ENCODE assay signal across 26 mouse cellular contexts in genomic region chr9:111854976-111855375, GRCm38 (mm10).
A peak's percentile ranks its signal among the peaks of the same experiment; 100 is the strongest.
DNase-seq lines count a peak whose midpoint lies in the region; ATAC-seq and TF ChIP-seq lines count a peak whose summit lies in the region.
"Had no signal": no experiment of that assay in that cellular context is flagged by ENCODE, and none has a peak within 500 bp of the region (broad histone marks: within the 10 kb centered on the region; RNA-seq: fewer than 3 reads in every experiment).

No protein-coding gene starts in this region.

- H3K9me3 ChIP-seq in forebrain, embryonic 14.5 days (replicated peaks; ENCODE audit: control insufficient read depth, low read length): no peaks in the 10 kb centered on the region
- no peaks in the 10 kb centered on the region for H3K9me3 ChIP-seq in forebrain, embryonic 10.5 days
- H3K9me3 ChIP-seq in hindbrain, embryonic 15.5 days: no peaks in the 10 kb centered on the region
- H3K9me3 ChIP-seq in hindbrain, embryonic 13.5 days: no peaks in the 10 kb centered on the region
- H3K9me3 ChIP-seq in midbrain, postnatal 0 days (ENCODE audit: low read length): no peaks in the 10 kb centered on the region
- H3K9me3 ChIP-seq in midbrain, embryonic 16.5 days (replicated peaks; ENCODE audit: control insufficient read depth, low read length, poor library complexity, severe bottlenecking): no peaks in the 10 kb centered on the region
- H3K9me3 ChIP-seq: embryonic facial prominence, embryonic 13.5 days; intestine, embryonic 15.5 days had no signal

- no peaks in the 10 kb centered on the region for H3K27me3 ChIP-seq in forebrain, embryonic 14.5 days (replicated peaks; ENCODE audit: control insufficient read depth, insufficient read depth, low read length)
- H3K27me3 ChIP-seq in forebrain, embryonic 10.5 days (ENCODE audit: poor library complexity, severe bottlenecking): no peaks in the 10 kb centered on the region
- no peaks in the 10 kb centered on the region for H3K27me3 ChIP-seq in hindbrain, embryonic 15.5 days
- H3K27me3 ChIP-seq in hindbrain, embryonic 13.5 days: no peaks in the 10 kb centered on the region
- H3K27me3 ChIP-seq in midbrain, postnatal 0 days (ENCODE audit: insufficient read depth, low read length): no peaks in the 10 kb centered on the region
- H3K27me3 ChIP-seq in midbrain, embryonic 16.5 days (ENCODE audit: control insufficient read depth, insufficient read depth, low read depth, low read length): no peaks in the 10 kb centered on the region
- H3K27me3 ChIP-seq: CH12.LX; embryonic facial prominence, embryonic 13.5 days; intestine, embryonic 15.5 days; Patski had no signal

- no peak overlapping the region for H3K9ac ChIP-seq in forebrain, embryonic 14.5 days (ENCODE audit: low read length)
- H3K9ac ChIP-seq in hindbrain, embryonic 15.5 days: no peak overlapping the region
- H3K9ac ChIP-seq in hindbrain, embryonic 13.5 days: no peak overlapping the region
- H3K9ac ChIP-seq in midbrain, postnatal 0 days (replicated peaks; ENCODE audit: low read length, poor library complexity, severe bottlenecking): no peak overlapping the region
- H3K9ac ChIP-seq in midbrain, embryonic 16.5 days (ENCODE audit: low read depth, low read length): no peak overlapping the region
- H3K9ac ChIP-seq: embryonic facial prominence, embryonic 13.5 days; hindbrain, embryonic 14.5 days; intestine, embryonic 15.5 days had no signal

- no peaks in the 10 kb centered on the region for H3K36me3 ChIP-seq in forebrain, embryonic 14.5 days (ENCODE audit: control insufficient read depth, insufficient read depth, low read length)
- no peaks in the 10 kb centered on the region for H3K36me3 ChIP-seq in forebrain, embryonic 10.5 days (replicated peaks)
- no peaks in the 10 kb centered on the region for H3K36me3 ChIP-seq in hindbrain, embryonic 15.5 days
- no peaks in the 10 kb centered on the region for H3K36me3 ChIP-seq in hindbrain, embryonic 13.5 days
- H3K36me3 ChIP-seq in midbrain, postnatal 0 days (ENCODE audit: insufficient read depth, low read length): no peaks in the 10 kb centered on the region
- no peaks in the 10 kb centered on the region for H3K36me3 ChIP-seq in midbrain, embryonic 16.5 days (ENCODE audit: control insufficient read depth, insufficient read depth, low read length)
- H3K36me3 ChIP-seq: embryonic facial prominence, embryonic 13.5 days; G1E; intestine, embryonic 15.5 days had no signal

- H3K4me1 ChIP-seq in forebrain, embryonic 14.5 days (ENCODE audit: control insufficient read depth, insufficient read depth, low read length): no peaks in the 10 kb centered on the region
- no peaks in the 10 kb centered on the region for H3K4me1 ChIP-seq in forebrain, embryonic 10.5 days
- H3K4me1 ChIP-seq in hindbrain, embryonic 15.5 days (replicated peaks): no peaks in the 10 kb centered on the region
- no peaks in the 10 kb centered on the region for H3K4me1 ChIP-seq in hindbrain, embryonic 13.5 days (replicated peaks)
- H3K4me1 ChIP-seq in midbrain, postnatal 0 days (ENCODE audit: insufficient read depth, low read length): no peaks in the 10 kb centered on the region
- no peaks in the 10 kb centered on the region for H3K4me1 ChIP-seq in midbrain, embryonic 16.5 days (ENCODE audit: control insufficient read depth, insufficient read depth, low read length)
- H3K4me1 ChIP-seq: embryonic facial prominence, embryonic 13.5 days; intestine, embryonic 15.5 days had no signal

- H3K27ac ChIP-seq in forebrain, embryonic 14.5 days (ENCODE audit: low read depth, low read length): no peak overlapping the region
- no peak overlapping the region for H3K27ac ChIP-seq in forebrain, embryonic 10.5 days
- peak overlapping the region; percentile 26; the same call in 1 of the 2 replicates for H3K27ac ChIP-seq in hindbrain, embryonic 15.5 days (replicated peaks)
- H3K27ac ChIP-seq in hindbrain, embryonic 13.5 days: no peak overlapping the region
- H3K27ac ChIP-seq in midbrain, postnatal 0 days (ENCODE audit: low read depth, low read length): no peak overlapping the region
- no peak overlapping the region for H3K27ac ChIP-seq in midbrain, embryonic 16.5 days (ENCODE audit: low read length)
- no peak overlapping the region for H3K27ac ChIP-seq in left cerebral cortex, adult 2 months
- H3K27ac ChIP-seq: embryonic facial prominence, embryonic 13.5 days; gastrocnemius, adult 2 months; hindbrain, embryonic 14.5 days; intestine, embryonic 15.5 days had no signal

- DNase-seq in forebrain, embryonic 14.5 days (ENCODE audit: low spot score): peak; percentile 55
- no peak for DNase-seq in forebrain, embryonic 10.5 days (ENCODE audit: extremely low spot score, low spot score)
- DNase-seq in midbrain, postnatal 0 days (ENCODE audit: low spot score): peak; percentile 45
- DNase-seq in left cerebral cortex, adult 2 months (ENCODE audit: extremely low spot score in 1 of 2, low spot score in 2 of 2): no peak
- DNase-seq: adrenal gland, postnatal 10 days; adrenal gland, postnatal 36 days; B cell, adult 2 months; cerebellum, adult 11 months; cerebellum, adult 2 months; cerebellum, adult 9-11 months; cerebellum, postnatal 25 days; gastrocnemius, adult 2 months; gastrocnemius, postnatal 14 days; heart, adult 11 months; kidney, adult 11 months had no signal

- ATAC-seq in forebrain, embryonic 14.5 days: peak; percentile 42; the same call in 1 of the 2 replicates
- no peak for ATAC-seq in hindbrain, embryonic 15.5 days (ENCODE audit: low FRiP score, low read depth)
- ATAC-seq in hindbrain, embryonic 13.5 days (ENCODE audit: low FRiP score): no peak
- ATAC-seq in midbrain, postnatal 0 days (ENCODE audit: low FRiP score): no peak
- ATAC-seq in midbrain, embryonic 16.5 days: no peak
- ATAC-seq: intestine, embryonic 15.5 days; Patski had no signal

- no peak for TF ChIP-seq CTCF in midbrain, postnatal 0 days (IDR thresholded peaks at IDR 0.05)
- no peak for TF ChIP-seq CTCF in left cerebral cortex, adult 2 months (IDR thresholded peaks at IDR 0.05)

- H3K4me3 ChIP-seq in forebrain, embryonic 14.5 days (ENCODE audit: low read depth, low read length): no peak overlapping the region
- no peak overlapping the region for H3K4me3 ChIP-seq in forebrain, embryonic 10.5 days
- no peak overlapping the region for H3K4me3 ChIP-seq in hindbrain, embryonic 15.5 days
- no peak overlapping the region for H3K4me3 ChIP-seq in hindbrain, embryonic 13.5 days
- no peak overlapping the region for H3K4me3 ChIP-seq in midbrain, postnatal 0 days (ENCODE audit: low read depth, low read length)
- H3K4me3 ChIP-seq in midbrain, embryonic 16.5 days (ENCODE audit: low read depth, low read length): no peak overlapping the region
- H3K4me3 ChIP-seq in left cerebral cortex, adult 2 months: no peak overlapping the region
- H3K4me3 ChIP-seq: embryonic facial prominence, embryonic 13.5 days; erythroblast, embryonic 14.5 days; gastrocnemius, adult 2 months; intestine, embryonic 15.5 days had no signal

- WGBS in forebrain, embryonic 14.5 days: 57% methylated on average over 7 of the region's 7 CpGs
- 89% methylated on average over 7 of the region's 7 CpGs for WGBS in forebrain, embryonic 10.5 days
- WGBS in hindbrain, embryonic 15.5 days: 67% methylated on average over 7 of the region's 7 CpGs
- WGBS in hindbrain, embryonic 13.5 days: 78% methylated on average over 7 of the region's 7 CpGs
- 72% methylated on average over 7 of the region's 7 CpGs for WGBS in midbrain, postnatal 0 days
- WGBS in midbrain, embryonic 16.5 days: 72% methylated on average over 7 of the region's 7 CpGs

- no peak overlapping the region for H3K4me2 ChIP-seq in forebrain, embryonic 14.5 days (ENCODE audit: low read length)
- no peak overlapping the region for H3K4me2 ChIP-seq in hindbrain, embryonic 15.5 days
- H3K4me2 ChIP-seq in hindbrain, embryonic 13.5 days: no peak overlapping the region
- H3K4me2 ChIP-seq in midbrain, postnatal 0 days (ENCODE audit: low read depth, low read length, poor library complexity, severe bottlenecking): no peak overlapping the region
- no peak overlapping the region for H3K4me2 ChIP-seq in midbrain, embryonic 16.5 days (ENCODE audit: low read length)
- H3K4me2 ChIP-seq: embryonic facial prominence, embryonic 13.5 days; heart, embryonic 11.5 days; hindbrain, embryonic 14.5 days; intestine, embryonic 15.5 days had no signal

- intact Hi-C loops in left cerebral cortex, adult 2 months (cut with DNase I): no loop called here

Comparison
In these comparisons a context has a peak if more than half of its experiments do, and no peak if none do; other contexts are left out.
1. DNase-seq: peak in forebrain, embryonic 14.5 days (single experiment) and midbrain, postnatal 0 days (single experiment); none in forebrain, embryonic 10.5 days (single experiment) and left cerebral cortex, adult 2 months (0 of 2).